Mouse (Mus musculus) embryonic fibroblast, embryonic 13.5 days (primary cell): ENCODE results near the gene Ebf1.

Experiments
- CTCF ChIP-seq: IDR thresholded peaks from 2 replicates; pipeline ENCODE4 v1.5.1; 2011; ENCODE audit warnings: mild to moderate bottlenecking, control low read depth, low read length, moderate library complexity, borderline replicate concordance; ENCODE audit not compliant: insufficient read depth
- POLR2A ChIP-seq: IDR thresholded peaks from 2 replicates; pipeline ENCODE4 v1.6.1; 2011; ENCODE audit warnings: low read depth, mild to moderate bottlenecking, control low read depth, low read length, moderate library complexity

GRCm38 (mm10) chr11:44946618-44947017, 329.5 kb downstream of the Ebf1 start:
- TF ChIP-seq POLR2A (no peak), CTCF (no peak)
